ENCODE assay signal across 12 mouse cellular contexts in genomic region chr3:152305080-152305479, GRCm38 (mm10). TPM values are rescaled to one million over a fixed set of nuclear protein-coding genes. Genes with fewer than 3 reads are reported as not detected.
A peak's percentile ranks its signal among the peaks of the same experiment; 100 is the strongest.
DNase-seq lines count a peak whose midpoint lies in the region; ATAC-seq and TF ChIP-seq lines count a peak whose summit lies in the region.
"Had no signal": no experiment of that assay in that cellular context is flagged by ENCODE, and none has a peak within 500 bp of the region (broad histone marks: within the 10 kb centered on the region; RNA-seq: fewer than 3 reads in every experiment).

No protein-coding gene starts in this region.

- no peak overlapping the region for H3K4me3 ChIP-seq in limb, embryonic 12.5 days (replicated peaks)
- H3K4me3 ChIP-seq in limb, embryonic 10.5 days, result no peak overlapping the region
- no peak overlapping the region for H3K4me3 ChIP-seq in myocyte
- H3K4me3 ChIP-seq: hindbrain, embryonic 13.5 days had no signal

- peaks cover 25% of the 10 kb centered on the region; the same call in 1 of the 2 replicates for H3K36me3 ChIP-seq in limb, embryonic 12.5 days
- peaks cover 45% of the 10 kb centered on the region for H3K36me3 ChIP-seq in limb, embryonic 10.5 days
- H3K36me3 ChIP-seq in myocyte (ENCODE audit: control insufficient read depth, insufficient read depth), result no peaks in the 10 kb centered on the region

- intact Hi-C loops in heart, postnatal 14 days (cut with DNase I), result no loop called here

- no peak for DNase-seq in limb, embryonic 10.5 days (ENCODE audit: low spot score)
- DNase-seq in heart, adult 8-10 months (ENCODE audit: low spot score), result peak; percentile 37
- peak; percentile 35 to 41 for DNase-seq in heart, postnatal 14 days
- DNase-seq in cerebellum, adult 11 months, result no peak
- DNase-seq in cerebellum, postnatal 10 days, result no peak
- DNase-seq: cerebellum, postnatal 25 days; thymus, adult 18-20 months had no signal

- no peak overlapping the region for H3ac ChIP-seq in myocyte (ENCODE audit: control insufficient read depth, insufficient read length)

- H3K9ac ChIP-seq in limb, embryonic 12.5 days (replicated peaks), result no peak overlapping the region
- H3K9ac ChIP-seq: hindbrain, embryonic 13.5 days had no signal

- no peaks in the 10 kb centered on the region for H3K79me2 ChIP-seq in myocyte (ENCODE audit: control insufficient read depth, insufficient read depth)

- no peaks in the 10 kb centered on the region for H3K9me3 ChIP-seq in limb, embryonic 12.5 days
- H3K9me3 ChIP-seq in limb, embryonic 10.5 days (replicated peaks), result no peaks in the 10 kb centered on the region
- H3K9me3 ChIP-seq: hindbrain, embryonic 13.5 days had no signal

- H3K27me3 ChIP-seq in limb, embryonic 12.5 days, result no peaks in the 10 kb centered on the region
- H3K27me3 ChIP-seq in limb, embryonic 10.5 days (ENCODE audit: low read depth, poor library complexity, severe bottlenecking), result no peaks in the 10 kb centered on the region
- H3K27me3 ChIP-seq in myocyte (ENCODE audit: control insufficient read depth, insufficient read depth, insufficient read length), result no peaks in the 10 kb centered on the region
- H3K27me3 ChIP-seq: hindbrain, embryonic 13.5 days had no signal

- 73% methylated on average over 8 of the region's 8 CpGs for WGBS in limb, embryonic 12.5 days
- WGBS in limb, embryonic 10.5 days, result 81% methylated on average over 8 of the region's 8 CpGs

- no peak for TF ChIP-seq POLR2A in myocyte (IDR thresholded peaks at IDR 0.05; ENCODE audit: insufficient read length, low read depth)

- ATAC-seq in limb, embryonic 12.5 days (ENCODE audit: insufficient number of reproducible peaks, insufficient read depth, low FRiP score, low TSS enrichment, low read depth), result no peak

- peaks cover 13% of the 10 kb centered on the region for H3K4me1 ChIP-seq in limb, embryonic 12.5 days (replicated peaks)
- peaks cover 7% of the 10 kb centered on the region; the same call in 1 of the 2 replicates for H3K4me1 ChIP-seq in limb, embryonic 10.5 days
- H3K4me1 ChIP-seq: hindbrain, embryonic 13.5 days had no signal

- no peak overlapping the region for H3K4me2 ChIP-seq in limb, embryonic 12.5 days
- H3K4me2 ChIP-seq in myocyte (ENCODE audit: low read depth), result peak overlapping the region; percentile 9
- H3K4me2 ChIP-seq: hindbrain, embryonic 13.5 days had no signal

- peak overlapping the region; percentile 72; the same call in 1 of the 2 replicates for H3K27ac ChIP-seq in limb, embryonic 12.5 days
- no peak overlapping the region for H3K27ac ChIP-seq in limb, embryonic 10.5 days
- H3K27ac ChIP-seq: hindbrain, embryonic 13.5 days; macrophage had no signal

TF ChIP-seq in myocyte, 11 proteins besides CTCF, POLR2A, EP300 and RAD21:
- peak in 1 of 3 experiments; percentile 22 for TF ChIP-seq MYOG (IDR thresholded peaks at IDR 0.05; ENCODE audit: control insufficient read depth in 1 of 3, insufficient read depth in 1 of 3, insufficient read length in 2 of 3, low read depth in 2 of 3)
- peak in 1 of 3 experiments; percentile 18 for TF ChIP-seq MYOD1 (IDR thresholded peaks at IDR 0.05; ENCODE audit: control insufficient read depth in 1 of 3, insufficient read length in 2 of 3, low read depth in 2 of 3)
- no peak for TF ChIP-seq TCF12 (IDR thresholded peaks at IDR 0.05; ENCODE audit: insufficient read depth, poor library complexity, severe bottlenecking)
- no peak for TF ChIP-seq USF1 (IDR thresholded peaks at IDR 0.05; ENCODE audit: low read depth)

RNA-seq across cellular contexts. Expression of gene Miga1, which starts 35.1 kb away (rescaled TPM):
- polyA plus RNA-seq in limb, embryonic 12.5 days (2016; fragmentation: Nextera tagmentation; extraction: Ambion mirVana), result 22.2 and 24.9 TPM in 2 replicates
- 16.8 and 21.5 TPM in 2 replicates for polyA plus RNA-seq in limb, embryonic 10.5 days (2016; fragmentation: Nextera tagmentation; extraction: Ambion mirVana)
- total RNA-seq in heart, adult 8-10 months (2022), result 10 to 100 TPM; 10.4 to 15.8 (median 10.9) TPM
- 10 to 100 TPM; 10.8 to 12.4 TPM for total RNA-seq in heart, postnatal 14 days (2021)
- 0.26 TPM for polyA plus RNA-seq in myocyte (2012; fragmentation: generic; extraction: Trizol)

RNA-seq across cellular contexts. Expression of gene Nexn, which starts 38.9 kb away (rescaled TPM):
- 14.0 and 17.0 TPM in 2 replicates for polyA plus RNA-seq in limb, embryonic 12.5 days (2016; fragmentation: Nextera tagmentation; extraction: Ambion mirVana)
- 3.0 and 3.1 TPM in 2 replicates for polyA plus RNA-seq in limb, embryonic 10.5 days (2016; fragmentation: Nextera tagmentation; extraction: Ambion mirVana)
- total RNA-seq in heart, adult 8-10 months (2022), result 100 to 1,000 TPM; 264 to 407 (median 333) TPM
- 100 to 1,000 TPM; 297 to 301 TPM for total RNA-seq in heart, postnatal 14 days (2021)
- 24.9 TPM for polyA plus RNA-seq in myocyte (2012; fragmentation: generic; extraction: Trizol)
- total RNA-seq: monocyte, adult 5-6 weeks had no signal

RNA-seq across cellular contexts. Expression of gene Usp33, which starts 41.2 kb away (rescaled TPM):
- polyA plus RNA-seq in limb, embryonic 12.5 days (2016; fragmentation: Nextera tagmentation; extraction: Ambion mirVana), result 53.8 and 54.8 TPM in 2 replicates
- 46.4 and 52.0 TPM in 2 replicates for polyA plus RNA-seq in limb, embryonic 10.5 days (2016; fragmentation: Nextera tagmentation; extraction: Ambion mirVana)
- 10 to 100 TPM; 24.5 to 25.5 (median 24.6) TPM for total RNA-seq in heart, adult 8-10 months (2022)
- 10 to 100 TPM; 29.1 to 30.9 TPM for total RNA-seq in heart, postnatal 14 days (2021)
- 7.9 TPM for polyA plus RNA-seq in myocyte (2012; fragmentation: generic; extraction: Trizol)

Comparison
In these comparisons a context has a peak if more than half of its experiments do, and no peak if none do; other contexts are left out.
1. DNase-seq: peak in heart, adult 8-10 months (single experiment) and heart, postnatal 14 days (2 of 2); none in limb, embryonic 10.5 days (single experiment), cerebellum, adult 11 months (single experiment) and cerebellum, postnatal 10 days (0 of 2).
2. RNA of gene Miga1, which starts 35.1 kb away (polyA plus RNA-seq): 22.2 to 24.9 TPM in limb, embryonic 12.5 days and 16.8 to 21.5 TPM in limb, embryonic 10.5 days; 0.26 TPM in myocyte (single experiment); every median in the first group is over 10 times any median in the second.